1 mouse cellular context compared by ENCODE assay signal in genomic region chr11:46443979-46444378, GRCm38 (mm10).
A peak's percentile ranks its signal among the peaks of the same experiment; 100 is the strongest.
TF ChIP-seq lines count a peak whose summit lies in the region.

No protein-coding gene starts in this region.

TF ChIP-seq in MEL, 35 proteins besides CTCF, POLR2A, EP300 and RAD21 (continued from another document):
- TF ChIP-seq ZC3H11A (IDR thresholded peaks at IDR 0.05; ENCODE audit: low read depth, low read length), result peak; percentile 1; the same call in 1 of the 2 replicates
- peak; percentile 60 for TF ChIP-seq ETS1 (IDR thresholded peaks at IDR 0.05; ENCODE audit: low read depth, low read length)
- TF ChIP-seq ZNF384 (IDR thresholded peaks at IDR 0.05; ENCODE audit: low read depth, low read length), result no peak
- peak; percentile 34; the same call in 1 of the 2 replicates for TF ChIP-seq JUND (IDR thresholded peaks at IDR 0.05; ENCODE audit: low read depth, low read length)
- TF ChIP-seq SIN3A (IDR thresholded peaks at IDR 0.05; ENCODE audit: low read length), result peak; percentile 62
- TF ChIP-seq NELFE (IDR thresholded peaks at IDR 0.05; ENCODE audit: low read depth, low read length), result no peak
- no peak for TF ChIP-seq RCOR1 (IDR thresholded peaks at IDR 0.05; ENCODE audit: low read depth, low read length)
- no peak for TF ChIP-seq E2F4 (IDR thresholded peaks at IDR 0.05; ENCODE audit: borderline replicate concordance, low read depth, low read length)
- TF ChIP-seq MYB (IDR thresholded peaks at IDR 0.05; ENCODE audit: low read depth, low read length), result no peak
- TF ChIP-seq POLR2AphosphoS5 (IDR thresholded peaks at IDR 0.05; ENCODE audit: borderline replicate concordance, low read depth, low read length), result no peak
- TF ChIP-seq CHD1 (IDR thresholded peaks at IDR 0.05; ENCODE audit: low read depth, low read length), result peak; percentile 56; the same call in 1 of the 2 replicates
- 0 out of 2 replicates have a peak, but pooled peaks have one; percentile 25 for TF ChIP-seq KAT2A (conservative IDR thresholded peaks at IDR 0.05; ENCODE audit: low read depth, low read length)
- no peak for TF ChIP-seq POLR2AphosphoS2 (IDR thresholded peaks at IDR 0.05; ENCODE audit: low read length)
